Comparison of ENCODE assay signal across 8 mouse cellular contexts in the genomic region with DNA sequence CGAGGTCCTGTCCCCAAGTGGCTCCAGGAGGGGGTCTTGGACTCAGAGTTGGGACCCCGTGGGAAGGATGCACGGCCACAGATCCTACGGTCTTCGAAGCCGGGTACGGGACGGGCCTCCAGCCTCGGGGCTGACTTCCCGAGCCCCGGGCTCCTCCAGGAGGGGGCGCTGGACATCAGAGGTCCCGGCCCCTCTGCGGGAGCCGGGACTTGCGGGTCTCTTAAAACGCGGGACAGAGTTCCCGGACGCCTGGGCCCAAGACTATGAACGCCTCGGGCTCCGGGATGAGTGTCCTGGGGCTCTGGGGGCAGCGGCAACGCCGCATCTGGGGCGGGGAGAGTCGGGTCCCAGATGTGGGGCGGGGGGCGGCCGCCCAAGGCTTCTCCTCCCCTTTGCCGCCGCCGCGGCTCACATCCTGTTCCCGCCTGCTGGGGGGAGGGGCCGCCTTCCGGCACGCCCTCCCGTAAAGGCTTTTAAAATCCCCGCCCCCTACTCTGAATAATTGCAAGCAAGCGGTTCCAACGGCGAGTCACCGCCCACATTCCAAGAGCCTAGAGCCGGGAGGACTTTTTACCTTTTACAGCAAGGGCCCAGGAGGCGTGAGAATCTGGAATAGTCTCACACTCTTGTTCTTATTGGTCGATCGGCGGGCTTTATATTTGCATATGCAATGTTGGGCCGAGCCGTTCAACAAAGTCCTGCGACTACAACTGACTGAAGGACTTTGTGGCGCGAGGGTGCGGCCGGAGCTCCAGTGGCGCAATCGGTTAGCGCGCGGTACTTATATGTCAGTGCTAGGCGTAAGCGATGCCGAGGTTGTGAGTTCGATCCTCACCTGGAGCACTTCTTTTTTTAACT. TPM values are rescaled to one million over a fixed set of nuclear protein-coding genes. Genes with fewer than 3 reads are reported as not detected.
A peak's percentile ranks its signal among the peaks of the same experiment; 100 is the strongest.
DNase-seq lines count a peak whose midpoint lies in the region; ATAC-seq lines count a peak whose summit lies in the region.

Gene Plekhg2, minus strand, starts transcription at position 349 of the 858 bp plus-strand sequence.

- no peaks in the 10 kb centered on the region for H3K9me3 ChIP-seq in heart, embryonic 14.5 days (ENCODE audit: control insufficient read depth, low read length)
- no peaks in the 10 kb centered on the region for H3K9me3 ChIP-seq in liver, embryonic 13.5 days (replicated peaks)
- H3K9me3 ChIP-seq in stomach, embryonic 16.5 days (replicated peaks; ENCODE audit: control insufficient read depth, low read length): no peaks in the 10 kb centered on the region

- H3K27me3 ChIP-seq in heart, embryonic 14.5 days (ENCODE audit: control insufficient read depth, insufficient read depth, low read length): no peaks in the 10 kb centered on the region
- peaks cover 18% of the 10 kb centered on the region; the same call in 1 of the 2 replicates for H3K27me3 ChIP-seq in liver, embryonic 13.5 days
- no peaks in the 10 kb centered on the region for H3K27me3 ChIP-seq in stomach, embryonic 16.5 days (ENCODE audit: control insufficient read depth, insufficient read depth, low read length)

- H3K27ac ChIP-seq in heart, embryonic 14.5 days (replicated peaks in 1 of 2; ENCODE audit: control insufficient read depth in 1 of 2, insufficient read depth in 1 of 2, low read depth in 2 of 2, low read length in 2 of 2): peak within 1 kb of the TSS; percentile 89
- H3K27ac ChIP-seq in liver, embryonic 13.5 days: peak within 1 kb of the TSS; percentile 86
- H3K27ac ChIP-seq in stomach, embryonic 16.5 days (ENCODE audit: low read length): peak within 1 kb of the TSS; percentile 97

- peaks cover 28 to 36% of the 10 kb centered on the region in 2 experiments for H3K4me1 ChIP-seq in heart, embryonic 14.5 days (ENCODE audit: control insufficient read depth in 2 of 2, insufficient read depth in 2 of 2, low read length in 2 of 2)
- H3K4me1 ChIP-seq in liver, embryonic 13.5 days (replicated peaks): peaks cover 72% of the 10 kb centered on the region
- H3K4me1 ChIP-seq in stomach, embryonic 16.5 days (ENCODE audit: control insufficient read depth, insufficient read depth, low read length): peaks cover 24% of the 10 kb centered on the region

- H3K4me2 ChIP-seq in heart, embryonic 14.5 days (ENCODE audit: low read length): peak within 1 kb of the TSS; percentile 95
- peak within 1 kb of the TSS; percentile 98 for H3K4me2 ChIP-seq in liver, embryonic 13.5 days
- H3K4me2 ChIP-seq in stomach, embryonic 16.5 days (ENCODE audit: low read depth, low read length): peak within 1 kb of the TSS; percentile 80

- H3K36me3 ChIP-seq in heart, embryonic 14.5 days (ENCODE audit: control insufficient read depth, insufficient read depth, low read length): peaks cover 33% of the 10 kb centered on the region
- peaks cover 13% of the 10 kb centered on the region for H3K36me3 ChIP-seq in liver, embryonic 13.5 days
- peaks cover 17% of the 10 kb centered on the region for H3K36me3 ChIP-seq in stomach, embryonic 16.5 days (ENCODE audit: control insufficient read depth, insufficient read depth, low read length)

- WGBS in heart, embryonic 14.5 days: under 1% methylated on average over 66 of the region's 66 CpGs
- under 1% methylated on average over 63 of the region's 66 CpGs for WGBS in liver, embryonic 13.5 days (ENCODE audit: insufficient replicate concordance)
- WGBS in stomach, embryonic 16.5 days: under 1% methylated on average over 61 of the region's 66 CpGs

- ATAC-seq in CD4-positive, CD25-positive, alpha-beta regulatory T cell, adult 4 months: peak; percentile 62
- peak; percentile 83 for ATAC-seq in heart, embryonic 14.5 days (ENCODE audit: insufficient number of reproducible peaks, insufficient read depth, low FRiP score, low read depth)
- ATAC-seq in liver, embryonic 13.5 days (ENCODE audit: low read depth): peak; percentile 83
- peak; percentile 91 for ATAC-seq in stomach, embryonic 16.5 days (ENCODE audit: insufficient read depth, low FRiP score)

- H3K4me3 ChIP-seq in heart, embryonic 14.5 days (ENCODE audit: control insufficient read depth in 1 of 2, insufficient read depth in 1 of 2, low read depth in 1 of 2, low read length in 2 of 2): peak within 1 kb of the TSS; percentile 73 to 77
- H3K4me3 ChIP-seq in liver, embryonic 13.5 days (replicated peaks): peak within 1 kb of the TSS; percentile 73
- peak within 1 kb of the TSS; percentile 82 for H3K4me3 ChIP-seq in stomach, embryonic 16.5 days (replicated peaks; ENCODE audit: low read length)

- peak; percentile 86 for DNase-seq in c-Kit-negative CD71-positive TER-119-positive erythroid progenitor cells, embryonic 14.5 days (ENCODE audit: low read depth, low spot score)
- peak; percentile 99 for DNase-seq in fibroblast of lung, adult 2 months (ENCODE audit: low read depth)
- DNase-seq in kidney, postnatal 14 days: peak; percentile 99
- peak; percentile 95 for DNase-seq in liver, embryonic 13.5 days
- peak; percentile 99 for DNase-seq in neural tube, embryonic 10.5 days (ENCODE audit: extremely low spot score, low spot score)

- H3K9ac ChIP-seq in heart, embryonic 14.5 days (ENCODE audit: low read length): peak within 1 kb of the TSS; percentile 93
- peak within 1 kb of the TSS; percentile 81 for H3K9ac ChIP-seq in liver, embryonic 13.5 days
- H3K9ac ChIP-seq in stomach, embryonic 16.5 days (ENCODE audit: low read length): peak within 1 kb of the TSS; percentile 94

RNA-seq across cellular contexts. Expression of gene Plekhg2, which starts in this region (rescaled TPM):
- polyA plus RNA-seq in CD4-positive, CD25-positive, alpha-beta regulatory T cell, adult 4 months (2017; shearing (Covaris generic)): 100 to 1,000 TPM in 1 of 2 experiments, 10 to 100 TPM in 1; 65.5 to 110 TPM
- 32.9 and 35.6 TPM in 2 replicates for polyA plus RNA-seq in heart, embryonic 14.5 days (2014; fragmentation: Nextera tagmentation; extraction: Ambion mirVana)
- 4.9 and 5.0 TPM in 2 replicates for polyA plus RNA-seq in liver, embryonic 13.5 days (2015; fragmentation: Nextera tagmentation; extraction: Ambion mirVana)
- polyA plus RNA-seq in stomach, embryonic 16.5 days (2015; fragmentation: Nextera tagmentation; extraction: Ambion mirVana): 49.9 and 50.7 TPM in 2 replicates

Comparison
In these comparisons a context has a peak if more than half of its experiments do, and no peak if none do; other contexts are left out.
1. Peak in every context shown above with its lines: DNase-seq, ATAC-seq, H3K4me3 ChIP-seq and H3K27ac ChIP-seq.